Comparison of ENCODE assay signal across 13 mouse cellular contexts in the genomic region with DNA sequence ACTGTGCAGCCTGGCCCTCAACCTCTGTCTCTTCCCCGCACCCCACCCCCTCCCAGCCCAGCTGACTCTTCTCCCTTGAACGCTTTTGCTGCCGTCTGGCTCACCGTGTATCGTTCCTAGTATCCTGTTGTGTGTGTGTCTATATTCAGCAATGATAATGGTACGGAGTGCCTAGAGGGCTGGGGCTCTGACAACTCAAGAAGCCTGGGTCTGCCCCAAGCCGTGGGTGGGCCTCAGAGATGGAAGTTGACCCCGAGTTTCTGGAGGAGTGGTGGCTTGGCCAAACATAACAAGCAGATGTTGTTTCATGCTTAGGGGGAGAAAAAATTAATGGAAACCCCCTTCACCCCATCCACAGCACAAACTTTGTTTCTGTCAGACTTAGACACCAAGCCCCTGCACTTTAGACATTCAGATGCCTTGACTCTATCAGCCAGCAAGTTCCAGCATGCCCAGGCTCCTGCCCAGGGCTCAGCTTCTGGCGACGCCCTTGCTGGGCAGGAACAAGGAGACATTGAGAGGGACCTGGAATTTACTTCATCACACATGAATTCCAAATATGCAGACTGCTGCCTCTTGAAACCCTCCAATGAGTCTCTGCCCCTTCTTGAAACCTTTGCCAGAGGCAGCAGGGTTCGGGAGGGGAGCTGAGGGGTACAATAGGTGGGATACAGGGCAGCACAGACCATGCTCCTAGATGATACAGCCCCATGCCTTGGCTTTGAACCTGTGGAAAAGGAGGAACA.
DNase-seq lines count a peak whose midpoint lies in the region; ATAC-seq and TF ChIP-seq lines count a peak whose summit lies in the region.
"Had no signal": no experiment of that assay in that cellular context is flagged by ENCODE, and none has a peak within 500 bp of the region (broad histone marks: within the 10 kb centered on the region; RNA-seq: fewer than 3 reads in every experiment).

No protein-coding gene starts in this region.

- peaks cover 60% of the 10 kb centered on the region for H3K36me3 ChIP-seq in heart, postnatal 0 days (replicated peaks; ENCODE audit: control insufficient read depth, insufficient read depth, low read length)

- 19% methylated on average over 11 of the region's 11 CpGs for WGBS in heart, postnatal 0 days
- 45% methylated on average over 11 of the region's 11 CpGs for WGBS in lung, adult 2 months

- peak overlapping the region; percentile 18; the same call in 1 of the 2 replicates for H3K9ac ChIP-seq in heart, postnatal 0 days (replicated peaks; ENCODE audit: low read depth, low read length)
- H3K9ac ChIP-seq: neural tube, embryonic 13.5 days had no signal

- H3K4me2 ChIP-seq in heart, postnatal 0 days (ENCODE audit: low read depth, low read length): no peak overlapping the region
- H3K4me2 ChIP-seq: neural tube, embryonic 13.5 days had no signal

- H3K9me3 ChIP-seq in heart, postnatal 0 days (replicated peaks; ENCODE audit: control insufficient read depth, low read length): no peaks in the 10 kb centered on the region
- H3K9me3 ChIP-seq: neural tube, embryonic 13.5 days had no signal

- no peak for TF ChIP-seq CTCF in heart, postnatal 0 days (IDR thresholded peaks at IDR 0.05; ENCODE audit: low read depth)
- no peak for TF ChIP-seq CTCF in lung, adult 2 months (IDR thresholded peaks at IDR 0.05; ENCODE audit: insufficient read depth, low read length)

- peak overlapping the region; percentile 62 for H3K27ac ChIP-seq in heart, postnatal 0 days (ENCODE audit: low read depth)
- H3K27ac ChIP-seq: macrophage; neural tube, embryonic 13.5 days had no signal

- TF ChIP-seq POLR2A in lung, adult 2 months (IDR thresholded peaks at IDR 0.05; ENCODE audit: borderline replicate concordance, extremely low read depth, low read depth, low read length): no peak

- no peak for ATAC-seq in heart, postnatal 0 days (ENCODE audit: insufficient read depth, low read depth)
- ATAC-seq: forebrain, embryonic 16.5 days had no signal

- intact Hi-C loops in heart, postnatal 36 days (cut with DNase I): no loop called here

- no peak overlapping the region for H3K4me3 ChIP-seq in heart, postnatal 0 days (ENCODE audit: low read depth, low read length)
- no peak overlapping the region for H3K4me3 ChIP-seq in lung, adult 2 months (replicated peaks; ENCODE audit: extremely low read depth, low read depth, low read length)
- H3K4me3 ChIP-seq: neural tube, embryonic 13.5 days had no signal

- peaks cover 14% of the 10 kb centered on the region for H3K4me1 ChIP-seq in heart, postnatal 0 days (ENCODE audit: control insufficient read depth, insufficient read depth)
- peaks cover 3% of the 10 kb centered on the region; the same call in 1 of the 2 replicates for H3K4me1 ChIP-seq in lung, adult 2 months (ENCODE audit: control insufficient read depth, insufficient read depth, low read length)

- no peak for DNase-seq in heart, postnatal 0 days (ENCODE audit: low spot score)
- no peak for DNase-seq in heart, postnatal 36 days
- peak; percentile 44 for DNase-seq in urinary bladder, postnatal 25 days (ENCODE audit: low spot score)
- DNase-seq in urinary bladder, adult 2 months (ENCODE audit: low spot score): no peak
- DNase-seq in lung, adult 2 months: peak; percentile 61
- DNase-seq in B cell, adult 2 months: no peak
- DNase-seq in cerebellum, postnatal 36 days: no peak
- no peak for DNase-seq in cerebellum, postnatal 14 days
- DNase-seq: right cerebral cortex, postnatal 4 days; thymus, postnatal 25 days had no signal

- no peak for TF ChIP-seq EP300 in heart, postnatal 0 days (IDR thresholded peaks at IDR 0.05; ENCODE audit: low read depth)

- no peaks in the 10 kb centered on the region for H3K27me3 ChIP-seq in heart, postnatal 0 days (ENCODE audit: control insufficient read depth, insufficient read depth, low read length)
- H3K27me3 ChIP-seq: neural tube, embryonic 13.5 days had no signal

Comparison
In these comparisons a context has a peak if more than half of its experiments do, and no peak if none do; other contexts are left out.
1. DNase-seq: peak in urinary bladder, postnatal 25 days (single experiment) and lung, adult 2 months (single experiment); none in heart, postnatal 0 days (single experiment), heart, postnatal 36 days (0 of 2), urinary bladder, adult 2 months (single experiment), B cell, adult 2 months (0 of 2), cerebellum, postnatal 36 days (0 of 2) and cerebellum, postnatal 14 days (0 of 2).